Mouse (Mus musculus): ENCODE measurements around the gene Prss1.
"Not testable (repeated sequence)": the region's sequence is repeated elsewhere in the genome, so short reads cannot be mapped to it uniquely, and the experiment has no call there.

Prss1 gene

DNA sequence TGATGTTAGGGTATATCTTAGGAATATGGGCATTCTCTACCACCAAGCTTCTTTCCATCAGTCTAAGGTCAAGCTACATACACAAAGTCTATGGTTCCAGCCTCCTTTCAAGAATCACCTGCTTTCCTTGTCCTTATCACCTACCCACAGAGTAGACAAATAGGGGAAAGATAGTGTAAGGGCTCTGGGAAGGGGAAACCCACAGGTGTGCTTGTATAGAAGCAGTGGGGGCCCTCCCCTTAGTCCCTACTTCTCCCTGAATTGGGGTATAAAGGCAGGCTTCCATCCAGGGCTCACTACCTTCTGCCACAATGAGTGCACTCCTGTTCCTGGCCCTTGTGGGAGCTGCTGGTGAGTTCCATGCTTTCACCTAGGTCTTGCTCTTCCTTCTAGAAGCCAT, at the start of gene Prss1:
TSS of gene Prss1 (plus strand) at position 301 of the 400 bp plus-strand sequence.
- not testable (repeated sequence) for DNase-seq

DNA sequence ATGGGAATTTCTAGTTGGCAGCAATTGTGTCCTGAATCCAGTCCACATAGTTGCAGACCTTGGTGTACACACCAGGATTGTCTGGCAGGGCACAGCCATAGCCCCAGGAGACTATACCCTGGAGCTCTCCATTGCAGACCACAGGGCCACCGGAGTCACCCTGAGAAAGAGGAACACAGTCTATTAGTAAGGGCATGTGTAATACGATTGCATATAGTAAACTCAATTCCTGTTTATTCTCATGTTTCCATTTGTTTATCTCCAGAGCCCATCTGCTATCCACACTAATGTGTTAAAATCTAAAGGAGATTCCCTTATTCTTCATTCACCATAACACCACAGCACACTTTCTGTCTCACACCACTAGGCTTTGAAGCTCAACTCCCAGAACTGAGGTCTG, 16.5 kb upstream of the Prss1 start:
- DNase-seq, result not testable (repeated sequence)

DNA sequence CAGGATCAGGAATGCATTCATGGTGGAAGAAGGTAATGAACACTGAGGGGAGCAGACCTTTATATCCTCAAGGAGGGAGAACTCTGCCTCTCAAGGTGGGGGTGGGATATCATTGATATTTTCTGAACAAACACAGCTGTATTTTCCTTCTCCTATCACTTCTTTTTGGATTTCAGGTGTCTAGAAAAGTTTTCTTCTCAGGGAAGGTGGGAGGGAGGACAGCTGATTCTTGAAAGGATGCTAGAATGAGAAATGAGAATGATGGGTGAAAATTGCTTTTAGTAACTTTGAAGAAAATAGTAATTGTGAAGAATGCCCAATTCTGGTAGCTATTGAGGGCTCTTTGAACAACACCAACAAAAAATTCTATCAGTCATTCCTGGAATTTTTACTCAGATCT, 12.7 kb upstream of the Prss1 start, which contains the start of gene Gm10334:
TSS of gene Gm10334 (minus strand) at position 101 of the 400 bp plus-strand sequence.
- not testable (repeated sequence) for DNase-seq

DNA sequence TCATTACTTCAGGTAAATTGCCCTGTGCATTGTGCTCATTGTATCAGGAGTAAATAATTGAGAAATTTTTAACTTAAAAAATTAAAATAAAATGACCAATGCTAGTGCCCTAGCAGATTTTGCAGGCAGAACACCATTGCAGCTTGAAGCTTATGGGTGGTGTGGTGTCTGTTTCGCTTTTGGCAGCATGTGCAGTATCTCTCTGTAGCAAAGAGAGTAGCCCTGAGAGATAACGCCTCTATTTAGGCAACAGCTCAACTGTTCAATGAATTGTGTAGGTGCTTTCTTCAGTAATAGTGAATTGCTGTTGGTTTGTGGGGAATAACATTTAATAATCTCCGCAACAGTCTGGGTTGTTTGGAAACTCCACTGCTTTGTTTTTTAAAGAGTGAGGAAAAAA, 40.6 kb downstream of the Prss1 start:
- no peak for DNase-seq

DNA sequence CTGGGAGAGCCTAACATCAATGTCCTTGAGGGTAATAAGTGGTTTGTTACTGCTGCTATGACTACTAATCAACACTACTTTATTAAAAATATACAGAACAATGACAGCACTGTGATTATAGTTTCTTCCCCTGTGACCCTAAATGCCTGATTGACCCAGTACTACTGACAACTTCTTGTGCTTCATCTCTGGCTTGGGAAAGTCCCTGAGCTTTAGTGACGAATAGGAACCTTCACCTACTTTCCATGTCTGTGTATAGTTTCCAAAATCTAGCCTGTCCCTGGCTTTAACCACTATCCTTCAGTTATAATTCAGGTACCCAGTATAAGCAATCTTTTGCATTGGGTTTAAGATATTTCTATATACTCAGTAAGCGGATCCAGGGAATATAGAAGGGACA, 46.2 kb downstream of the Prss1 start:
- DNase-seq, result no peak

DNA sequence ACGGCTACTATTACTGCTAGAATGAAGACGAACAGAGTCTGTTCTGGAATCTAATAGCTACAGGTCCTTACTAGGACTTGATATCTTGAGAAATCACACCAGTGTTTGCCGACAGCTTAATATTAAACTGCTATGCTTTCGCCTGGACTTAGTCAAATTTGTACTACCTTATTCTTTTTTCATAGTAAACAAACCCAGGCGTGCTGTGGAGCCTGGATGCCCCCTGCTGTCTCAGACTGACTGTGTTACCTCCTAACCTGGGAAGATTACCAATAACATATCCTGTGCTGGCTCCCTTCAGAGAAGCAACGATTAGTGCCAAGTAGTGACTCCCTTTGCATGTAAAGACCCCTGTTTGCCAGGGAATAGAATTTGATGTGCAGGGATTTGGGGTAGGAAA, 46.6 kb downstream of the Prss1 start:
- no peak for DNase-seq

All from cerebellum, adult 11 months (tissue).